Mouse (Mus musculus) kidney, postnatal 0 days (tissue): ENCODE results near the gene Pde6g. TPM values are rescaled to one million over a fixed set of nuclear protein-coding genes. Genes with fewer than 3 reads are reported as not detected.

Experiments used
- ATAC-seq: fragments of 200-750 bp; cut with Nextera tagmentation; replicated peaks from 2 replicates; pipeline ENCODE4 v1.8.0; 2017; ENCODE audit warnings: low read depth, moderate number of reproducible peaks, moderate TSS enrichment, moderate library complexity; ENCODE audit not compliant: low FRiP score
- DNase-seq: peaks from one replicate; pipeline ENCODE4 v3.0.0-alpha.2; 2016; ENCODE audit warnings: low spot score
- H3K27ac ChIP-seq: fragments of 300-500 bp; sonication (generic); 2 replicates; pipeline ENCODE4 v1.5.1; 2014; ENCODE audit warnings: mild to moderate bottlenecking
- H3K27me3 ChIP-seq: fragments of 300-500 bp; sonication (generic); 2 replicates; pipeline ENCODE4 v1.6.1; 2014; ENCODE audit warnings: low read length, mixed read lengths; ENCODE audit not compliant: insufficient read depth
- H3K36me3 ChIP-seq: fragments of 300-500 bp; sonication (generic); 2 replicates; pipeline ENCODE4 v1.6.1; 2014; ENCODE audit warnings: low read length, mixed read lengths; ENCODE audit not compliant: insufficient read depth
- H3K4me1 ChIP-seq: fragments of 300-500 bp; sonication (generic); replicated peaks from 2 replicates; pipeline ENCODE4 v1.6.1; 2014; ENCODE audit warnings: antibody characterized with exemption, low read length, mixed read lengths; ENCODE audit not compliant: insufficient read depth
- H3K4me2 ChIP-seq: fragments of 300-500 bp; sonication (generic); 2 replicates; pipeline ENCODE4 v1.6.1; 2014; ENCODE audit warnings: mild to moderate bottlenecking, low read length, moderate library complexity, mixed read lengths
- H3K4me3 ChIP-seq: fragments of 300-500 bp; sonication (generic); replicated peaks from 2 replicates; pipeline ENCODE4 v1.5.1; 2014; ENCODE audit warnings: low read depth, low read length
- H3K9ac ChIP-seq: fragments of 300-500 bp; sonication (generic); 2 replicates; pipeline ENCODE4 v1.6.1; 2014; ENCODE audit warnings: low read depth, low read length
- H3K9me3 ChIP-seq: fragments of 300-500 bp; sonication (generic); replicated peaks from 2 replicates; pipeline ENCODE4 v1.6.1; 2016; ENCODE audit warnings: low read length, inconsistent platforms, mixed read lengths
- CTCF ChIP-seq: IDR thresholded peaks from 2 replicates; pipeline ENCODE4 v1.5.1; 2016; ENCODE audit warnings: antibody characterized with exemption, low read depth, mild to moderate bottlenecking, moderate library complexity
- WGBS: fragments of 180-500 bp; shearing (Covaris S2); extraction: QIAGEN DNeasy Blood & Tissue Kit; methylation state at CpG from one replicate; pipeline ENCODE4 v1.1.7; 2014; 5-methylcytosine and 5-hydroxymethylcytosine counted together
- polyA plus RNA-seq: library from polyadenylated mRNA; unstranded; fragments of >200 nt; fragmentation: Nextera tagmentation; extraction: Ambion mirVana; gene quantifications from 2 replicates; pipeline ENCODE4 v1.2.1, GENCODE M21; 2015

The Pde6g gene
- polyA plus RNA-seq, 1 experiment from 2014 or later = 0.17 TPM

DNA sequence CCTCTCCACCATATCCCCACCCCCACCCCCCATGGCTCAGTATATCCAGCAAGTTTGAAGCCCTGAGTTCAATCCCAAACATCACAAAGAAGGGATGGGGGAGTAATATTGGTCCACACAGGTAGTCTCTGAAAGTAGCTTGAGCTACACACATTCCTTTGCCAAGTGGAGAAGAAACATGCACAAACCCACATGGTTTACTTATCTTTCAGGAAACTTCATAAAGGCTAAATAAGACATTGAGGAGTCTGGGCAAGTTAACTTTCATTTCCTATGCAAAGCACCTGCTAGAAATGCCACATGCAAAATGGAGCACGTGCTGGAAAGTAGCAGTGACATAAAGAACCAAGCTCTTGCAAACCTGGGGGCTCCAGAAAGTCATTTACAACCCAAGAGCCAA, 46.9 kb downstream of the Pde6g start:
- Histone ChIP-seq H3K27me3 (no peaks in the 10 kb centered on the region), H3K27ac (no peak overlapping the region), H3K9ac (no peak overlapping the region), H3K9me3 (no peaks in the 10 kb centered on the region), H3K4me2 (no peak overlapping the region), H3K36me3 (peaks cover 84% of the 10 kb centered on the region), H3K4me1 (no peaks in the 10 kb centered on the region), H3K4me3 (no peak overlapping the region)
- ATAC-seq (no peak), DNase-seq (no peak)
- no peak for TF ChIP-seq CTCF
- WGBS = 88% methylated on average over 1 of the region's 1 CpGs

DNA sequence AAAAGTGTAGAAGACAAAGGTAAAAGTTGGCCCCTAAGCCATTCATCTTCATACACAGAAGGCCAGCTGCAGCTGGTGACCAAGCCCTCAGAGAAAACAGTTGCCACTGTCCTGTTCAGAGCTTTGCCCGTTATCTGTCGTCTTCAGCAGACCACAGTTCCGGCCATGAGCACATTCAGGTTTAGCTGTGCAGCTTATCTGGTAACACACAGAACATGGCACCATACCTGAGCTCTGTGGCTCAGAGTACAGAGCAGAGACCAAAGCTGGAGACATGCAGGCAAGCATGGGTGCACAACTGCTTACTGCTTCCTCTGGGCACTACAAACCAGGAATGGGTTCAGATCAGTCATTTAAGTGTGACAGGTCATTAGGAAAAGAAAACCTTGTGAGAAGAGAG, 47.4 kb downstream of the Pde6g start:
- ATAC-seq (no peak), DNase-seq (no peak)
- Histone ChIP-seq H3K27ac (no peak overlapping the region), H3K4me2 (no peak overlapping the region), H3K4me1 (no peaks in the 10 kb centered on the region), H3K36me3 (peaks cover 83% of the 10 kb centered on the region), H3K9me3 (no peaks in the 10 kb centered on the region), H3K4me3 (no peak overlapping the region), H3K27me3 (no peaks in the 10 kb centered on the region), H3K9ac (no peak overlapping the region)
- WGBS = 91% methylated on average over 3 of the region's 3 CpGs
- TF ChIP-seq CTCF = no peak

DNA sequence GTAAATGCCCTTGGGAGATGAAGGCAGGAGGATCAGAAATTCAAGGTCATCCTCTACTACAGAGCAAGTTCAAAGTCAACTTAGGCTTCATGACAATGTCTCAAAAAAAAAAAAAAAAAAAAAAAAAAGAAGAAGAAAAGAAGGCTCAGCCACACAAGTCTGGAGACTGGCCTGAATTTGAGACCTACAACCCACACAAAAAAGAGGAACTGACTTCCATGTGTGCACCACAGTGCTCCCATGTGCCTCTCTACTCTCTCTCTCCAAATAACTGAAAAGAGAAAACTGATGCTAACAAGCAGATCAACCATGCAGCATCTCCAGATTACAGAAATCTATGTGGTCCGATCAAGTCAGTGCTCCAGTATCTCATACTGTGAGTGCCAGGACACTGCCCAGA, 48.5 kb downstream of the Pde6g start:
- no peaks in the 10 kb centered on the region for H3K27me3 ChIP-seq
- no peak overlapping the region for H3K9ac ChIP-seq
- H3K4me2 ChIP-seq = no peak overlapping the region
- H3K27ac ChIP-seq = no peak overlapping the region
- TF ChIP-seq CTCF = no peak
- H3K36me3 ChIP-seq = peaks cover 84% of the 10 kb centered on the region
- 92% methylated on average over 1 of the region's 1 CpGs for WGBS
- no peaks in the 10 kb centered on the region for H3K9me3 ChIP-seq
- DNase-seq (no peak), ATAC-seq (no peak)
- H3K4me3 ChIP-seq = no peak overlapping the region
- H3K4me1 ChIP-seq = no peaks in the 10 kb centered on the region

DNA sequence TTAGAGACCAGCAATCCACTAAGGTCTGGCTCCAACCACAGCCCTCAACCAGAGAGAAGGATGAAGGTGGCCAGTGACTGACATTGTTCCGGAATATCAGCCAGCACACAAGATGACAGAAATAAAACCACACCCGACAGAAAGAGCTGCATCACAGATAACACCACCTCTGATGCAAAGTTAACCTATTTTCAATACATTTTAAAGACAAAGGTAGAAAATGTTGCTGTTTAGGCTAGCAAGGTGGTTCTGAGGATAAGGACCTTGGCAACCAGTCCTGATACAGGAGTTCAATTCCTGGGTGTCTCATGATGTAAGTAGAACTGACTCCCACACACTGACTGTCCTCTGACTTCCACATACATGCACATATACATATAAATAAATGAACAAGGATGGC, 54.0 kb downstream of the Pde6g start:
- ATAC-seq (no peak), DNase-seq (no peak)
- H3K27ac ChIP-seq = no peak overlapping the region
- no peak overlapping the region for H3K4me3 ChIP-seq
- H3K9ac ChIP-seq = no peak overlapping the region
- no peaks in the 10 kb centered on the region for H3K27me3 ChIP-seq
- H3K4me1 ChIP-seq = no peaks in the 10 kb centered on the region
- no peak for TF ChIP-seq CTCF
- H3K4me2 ChIP-seq = no peak overlapping the region
- H3K36me3 ChIP-seq = peaks cover 51% of the 10 kb centered on the region
- WGBS = 95% methylated on average over 2 of the region's 2 CpGs
- H3K9me3 ChIP-seq = no peaks in the 10 kb centered on the region

Other genes starting within 250 kb of the Pde6g start
- gene Bahcc1, start 220.6 kb downstream of the Pde6g start, polyA plus RNA-seq = 8.2 and 8.6 TPM in 2 replicates
- gene Actg1, start 105.0 kb downstream of the Pde6g start, polyA plus RNA-seq = 2,251 and 2,404 TPM in 2 replicates
- gene Fscn2, start 92.0 kb downstream of the Pde6g start, polyA plus RNA-seq = 1.3 and 1.5 TPM in 2 replicates
- gene Faap100, start 74.7 kb downstream of the Pde6g start, polyA plus RNA-seq = 21.9 and 26.6 TPM in 2 replicates
- 21.0 and 23.3 TPM in 2 replicates for gene Nploc4, start 15.8 kb downstream of the Pde6g start, polyA plus RNA-seq
- not detected in 2 replicates for gene Tspan10, start 10.9 kb downstream of the Pde6g start, polyA plus RNA-seq
- gene Oxld1, start 4.6 kb upstream of the Pde6g start, polyA plus RNA-seq = 24.3 and 30.3 TPM in 2 replicates
- 26.3 and 29.5 TPM in 2 replicates for gene Ccdc137, start 4.6 kb upstream of the Pde6g start, polyA plus RNA-seq
- 32.7 and 35.1 TPM in 2 replicates for gene Arl16, start 14.1 kb upstream of the Pde6g start, polyA plus RNA-seq
- gene Mrpl12, start 31.1 kb upstream of the Pde6g start, polyA plus RNA-seq = 218 and 224 TPM in 2 replicates
- gene Slc25a10, start 38.3 kb upstream of the Pde6g start, polyA plus RNA-seq = 121 and 132 TPM in 2 replicates
- gene Gcgr, start 77.2 kb upstream of the Pde6g start, polyA plus RNA-seq = 6.6 and 7.0 TPM in 2 replicates
- 218 and 227 TPM in 2 replicates for gene Mcrip1, start 96.2 kb upstream of the Pde6g start, polyA plus RNA-seq
- 0.30 TPM in 1 of 2 replicates, not detected in the other for gene Ppp1r27, start 97.6 kb upstream of the Pde6g start, polyA plus RNA-seq
- gene P4hb, start 119.8 kb upstream of the Pde6g start, polyA plus RNA-seq = 635 and 676 TPM in 2 replicates
- gene Arhgdia, start 128.1 kb upstream of the Pde6g start, polyA plus RNA-seq = 444 and 506 TPM in 2 replicates
- gene Alyref, start 144.9 kb upstream of the Pde6g start, polyA plus RNA-seq = 341 and 361 TPM in 2 replicates
- 159 and 168 TPM in 2 replicates for gene Anapc11, start 144.9 kb upstream of the Pde6g start, polyA plus RNA-seq
- gene Npb, start 155.0 kb upstream of the Pde6g start, polyA plus RNA-seq = 48.0 and 51.4 TPM in 2 replicates
- gene Pcyt2, start 164.4 kb upstream of the Pde6g start, polyA plus RNA-seq = 116 and 118 TPM in 2 replicates
- 38.8 and 41.6 TPM in 2 replicates for gene Sirt7, start 171.7 kb upstream of the Pde6g start, polyA plus RNA-seq
- 26.5 and 27.4 TPM in 2 replicates for gene Mafg, start 180.1 kb upstream of the Pde6g start, polyA plus RNA-seq
- gene Pycr1, start 190.3 kb upstream of the Pde6g start, polyA plus RNA-seq = 12.2 and 13.9 TPM in 2 replicates
- gene Myadml2, start 194.7 kb upstream of the Pde6g start, polyA plus RNA-seq = 0.24 and 0.28 TPM in 2 replicates
- 5.3 and 7.4 TPM in 2 replicates for gene Notum, start 207.7 kb upstream of the Pde6g start, polyA plus RNA-seq
- 122 TPM in 2 replicates for gene Aspscr1, start 219.5 kb upstream of the Pde6g start, polyA plus RNA-seq